Mouse (Mus musculus): ENCODE measurements around the gene 1110051M20Rik. TPM values are rescaled to one million over a fixed set of nuclear protein-coding genes. Genes with fewer than 3 reads are reported as not detected.

The 1110051M20Rik gene
- total and polyA plus RNA-seq, 3 experiments = 8.4 to 14.7 (median 13.2) TPM

- intact Hi-C loops (cut with DNase I) = loop anchor here (5.0 kb wide), 1 partner anchor 162 kb away; the partner anchor contains the start of gene Mybpc3
- DNase-seq = no peak
Measured at GRCm38 (mm10) chr2:91278749-91279371, 165.6 kb downstream of the 1110051M20Rik start.

GRCm38 (mm10) chr2:91269687-91270133 lies 174.8 kb downstream of the 1110051M20Rik start:
- no peak overlapping the region for H3K9ac ChIP-seq (ENCODE audit: low read depth, low read length)
- no peaks in the 10 kb centered on the region for H3K27me3 ChIP-seq (ENCODE audit: control insufficient read depth, insufficient read depth, low read length)
- no peaks in the 10 kb centered on the region for H3K79me2 ChIP-seq (replicated peaks; ENCODE audit: control insufficient read depth, insufficient read depth, low read length)
- H3K4me3 ChIP-seq = no peak overlapping the region
- no peak overlapping the region for H3K27ac ChIP-seq
- WGBS = 79% methylated on average over 8 of the region's 8 CpGs
- no peaks in the 10 kb centered on the region; the same call in 1 of the 2 replicates for H3K36me3 ChIP-seq (ENCODE audit: control insufficient read depth, insufficient read depth, low read length)
- DNase-seq = no peak
- intact Hi-C loops (cut with DNase I) = no loop called here
- TF ChIP-seq POLR2A (IDR thresholded peaks at IDR 0.05; ENCODE audit: insufficient read depth, low read depth, low read length) (no peak), EP300 (IDR thresholded peaks at IDR 0.05; ENCODE audit: insufficient read depth, low read depth, low read length) (no peak), CTCF (IDR thresholded peaks at IDR 0.05) (no peak)
- peaks cover 2% of the 10 kb centered on the region for H3K4me1 ChIP-seq (ENCODE audit: control insufficient read depth, insufficient read depth, low read length)

More at GRCm38 (mm10) chr2:91278749-91279371, 165.6 kb downstream of the 1110051M20Rik start:
- Histone ChIP-seq H3K4me1 (ENCODE audit: control insufficient read depth, insufficient read depth, low read length) (no peaks in the 10 kb centered on the region; the same call in 1 of the 2 replicates), H3K9ac (ENCODE audit: low read depth, low read length) (no peak overlapping the region), H3K4me3 (no peak overlapping the region), H3K27ac (no peak overlapping the region), H3K79me2 (replicated peaks; ENCODE audit: control insufficient read depth, insufficient read depth, low read length) (no peaks in the 10 kb centered on the region), H3K36me3 (ENCODE audit: control insufficient read depth, insufficient read depth, low read length) (no peaks in the 10 kb centered on the region), H3K27me3 (ENCODE audit: control insufficient read depth, insufficient read depth, low read length) (no peaks in the 10 kb centered on the region)
- 42% methylated on average over 10 of the region's 10 CpGs for WGBS
- TF ChIP-seq EP300 (IDR thresholded peaks at IDR 0.05; ENCODE audit: insufficient read depth, low read depth, low read length) (no peak), POLR2A (IDR thresholded peaks at IDR 0.05; ENCODE audit: insufficient read depth, low read depth, low read length) (0 out of 2 replicates have a peak, but pooled peaks have one; percentile 11), CTCF (IDR thresholded peaks at IDR 0.05) (peak; percentile 70)

GRCm38 (mm10) chr2:91268706-91269105 lies 175.8 kb downstream of the 1110051M20Rik start:
- Histone ChIP-seq H3K9ac (ENCODE audit: low read depth, low read length) (no peak overlapping the region), H3K79me2 (replicated peaks; ENCODE audit: control insufficient read depth, insufficient read depth, low read length) (no peaks in the 10 kb centered on the region), H3K4me3 (no peak overlapping the region), H3K4me1 (ENCODE audit: control insufficient read depth, insufficient read depth, low read length) (peaks cover 3% of the 10 kb centered on the region), H3K27ac (no peak overlapping the region), H3K27me3 (ENCODE audit: control insufficient read depth, insufficient read depth, low read length) (no peaks in the 10 kb centered on the region), H3K36me3 (ENCODE audit: control insufficient read depth, insufficient read depth, low read length) (no peaks in the 10 kb centered on the region; the same call in 1 of the 2 replicates)
- TF ChIP-seq EP300 (IDR thresholded peaks at IDR 0.05; ENCODE audit: insufficient read depth, low read depth, low read length) (no peak), CTCF (IDR thresholded peaks at IDR 0.05) (no peak), POLR2A (IDR thresholded peaks at IDR 0.05; ENCODE audit: insufficient read depth, low read depth, low read length) (no peak)
- intact Hi-C loops (cut with DNase I) = no loop called here
- 81% methylated on average over 2 of the region's 2 CpGs for WGBS
- DNase-seq = no peak

GRCm38 (mm10) chr2:91268042-91268441 lies 176.5 kb downstream of the 1110051M20Rik start:
- H3K79me2 ChIP-seq (replicated peaks; ENCODE audit: control insufficient read depth, insufficient read depth, low read length) = no peaks in the 10 kb centered on the region
- no peaks in the 10 kb centered on the region; the same call in 1 of the 2 replicates for H3K36me3 ChIP-seq (ENCODE audit: control insufficient read depth, insufficient read depth, low read length)
- intact Hi-C loops (cut with DNase I) = no loop called here
- H3K4me1 ChIP-seq (ENCODE audit: control insufficient read depth, insufficient read depth, low read length) = peaks cover 3% of the 10 kb centered on the region
- DNase-seq = no peak
- H3K27ac ChIP-seq = no peak overlapping the region
- WGBS = 90% methylated on average over 3 of the region's 3 CpGs
- H3K4me3 ChIP-seq = no peak overlapping the region
- no peak overlapping the region for H3K9ac ChIP-seq (ENCODE audit: low read depth, low read length)
- H3K27me3 ChIP-seq (ENCODE audit: control insufficient read depth, insufficient read depth, low read length) = no peaks in the 10 kb centered on the region
- TF ChIP-seq EP300 (IDR thresholded peaks at IDR 0.05; ENCODE audit: insufficient read depth, low read depth, low read length) (no peak), CTCF (IDR thresholded peaks at IDR 0.05) (no peak), POLR2A (IDR thresholded peaks at IDR 0.05; ENCODE audit: insufficient read depth, low read depth, low read length) (no peak)

- DNase-seq = peak; percentile 97 to 99
- under 1% methylated on average over 72 of the region's 72 CpGs for WGBS
- intact Hi-C loops (cut with DNase I) = no loop called here
- peak within 1 kb of the TSS; percentile 88 for H3K4me3 ChIP-seq
- H3K27ac ChIP-seq = peak within 1 kb of the TSS; percentile 91
- no peaks in the 10 kb centered on the region; the same call in 1 of the 2 replicates for H3K36me3 ChIP-seq (ENCODE audit: control insufficient read depth, insufficient read depth, low read length)
- peaks cover 2% of the 10 kb centered on the region; the same call in 1 of the 2 replicates for H3K79me2 ChIP-seq (replicated peaks; ENCODE audit: control insufficient read depth, insufficient read depth, low read length)
- peaks cover 3% of the 10 kb centered on the region for H3K4me1 ChIP-seq (ENCODE audit: control insufficient read depth, insufficient read depth, low read length)
- H3K9ac ChIP-seq (ENCODE audit: low read depth, low read length) = peak within 1 kb of the TSS; percentile 80
- no peaks in the 10 kb centered on the region for H3K27me3 ChIP-seq (ENCODE audit: control insufficient read depth, insufficient read depth, low read length)
- TF ChIP-seq CTCF (IDR thresholded peaks at IDR 0.05) = no peak
- TF ChIP-seq POLR2A (IDR thresholded peaks at IDR 0.05; ENCODE audit: insufficient read depth, low read depth, low read length) = peak; percentile 92
Measured at GRCm38 (mm10) chr2:91264711-91265681, 179.5 kb downstream of the 1110051M20Rik start, which contains the start of gene Arfgap2. TSS of gene Arfgap2 (plus strand) at chr2:91264974.

Measured in heart, adult 2 months (tissue).